Comparison of ENCODE assay signal across 16 mouse cellular contexts in genomic region chr17:49729856-49730255, GRCm38 (mm10).
"Had no signal": no experiment of that assay in that cellular context is flagged by ENCODE, and none has a peak within 500 bp of the region (broad histone marks: within the 10 kb centered on the region; RNA-seq: fewer than 3 reads in every experiment).

No protein-coding gene starts in this region.

- H3K36me3 ChIP-seq: neural tube, embryonic 13.5 days; neural tube, embryonic 15.5 days; stomach, embryonic 15.5 days had no signal

- H3K27me3 ChIP-seq: neural tube, embryonic 13.5 days; neural tube, embryonic 15.5 days; stomach, embryonic 15.5 days had no signal

- H3K4me3 ChIP-seq: neural tube, embryonic 13.5 days; neural tube, embryonic 15.5 days; stomach, embryonic 15.5 days had no signal

- H3K27ac ChIP-seq: neural tube, embryonic 13.5 days; neural tube, embryonic 15.5 days; stomach, embryonic 15.5 days; stomach, postnatal 0 days had no signal

- H3K4me1 ChIP-seq: neural tube, embryonic 13.5 days; neural tube, embryonic 15.5 days; stomach, embryonic 15.5 days had no signal

- DNase-seq: retina, postnatal 1 day; right cerebral cortex, adult 18-20 months; right cerebral cortex, postnatal 14 days; right cerebral cortex, postnatal 25 days; right cerebral cortex, postnatal 4 days; spleen, adult 18-20 months; thymus, adult 18-20 months; thymus, adult 2 months; thymus, postnatal 14 days; thymus, postnatal 25 days; thymus, postnatal 36 days; thymus, postnatal 4 days had no signal
